Mouse (Mus musculus) T-helper 1 cell (primary cell): ENCODE measurements around the gene Wfdc8.
"Not testable (repeated sequence)": the region's sequence is repeated elsewhere in the genome, so short reads cannot be mapped to it uniquely, and the experiment has no call there.

Source experiments
- in situ Hi-C: fragments of 300-600 bp; cut with MboI, MseI; formaldehyde crosslinking; loops from one replicate; pipeline ENCODE4 v1.15.1; 2025; ENCODE audit warnings: high pct_unique_total_duplicates

Wfdc8 gene

GRCm38 (mm10) chr2:164613471-164613870, at the start of gene Wfdc8, which contains the start of gene Wfdc6b:
Gene Wfdc8, minus strand, starts transcription at chr2:164613626.
Gene Wfdc6b, plus strand, starts transcription at chr2:164613522.
- in situ Hi-C loops = not testable (repeated sequence)

GRCm38 (mm10) chr2:164656483-164656882, 43.1 kb upstream of the Wfdc8 start, which contains the start of gene Wfdc9:
Gene Wfdc9, minus strand, starts transcription at chr2:164656583.
- in situ Hi-C loops = no loop called here

GRCm38 (mm10) chr2:164655858-164656257, 42.4 kb upstream of the Wfdc8 start, which contains the start of gene Wfdc10:
Gene Wfdc10, plus strand, starts transcription at chr2:164656046.
- in situ Hi-C loops = no loop called here

GRCm38 (mm10) chr2:164641881-164642673, 28.7 kb upstream of the Wfdc8 start:
- in situ Hi-C loops = no loop called here

- in situ Hi-C loops = no loop called here
These were observed 27.7 kb upstream of the Wfdc8 start for GRCm38 (mm10) chr2:164641129-164641528.

GRCm38 (mm10) chr2:164638696-164639095, 25.3 kb upstream of the Wfdc8 start, which contains the start of gene Wfdc16:
Gene Wfdc16, minus strand, starts transcription at chr2:164638796.
- in situ Hi-C loops = no loop called here

GRCm38 (mm10) chr2:164635266-164635665, 21.8 kb upstream of the Wfdc8 start:
- in situ Hi-C loops = no loop called here

- in situ Hi-C loops = no loop called here
These were observed 8.3 kb upstream of the Wfdc8 start for GRCm38 (mm10) chr2:164621775-164622174.

GRCm38 (mm10) chr2:164619050-164619449, 5.6 kb upstream of the Wfdc8 start:
- in situ Hi-C loops = loop anchor here (5.0 kb wide), 1 partner anchor 37 kb away; no protein-coding TSS in a partner anchor

GRCm38 (mm10) chr2:164615386-164615785, 2.0 kb upstream of the Wfdc8 start:
- in situ Hi-C loops = loop anchor here (5.0 kb wide), 1 partner anchor 33 kb away; no protein-coding TSS in a partner anchor

- in situ Hi-C loops = no loop called here
These were observed 4.6 kb downstream of the Wfdc8 start for GRCm38 (mm10) chr2:164608781-164609180.

- in situ Hi-C loops = no loop called here
These were observed 9.0 kb downstream of the Wfdc8 start for GRCm38 (mm10) chr2:164604411-164604810.

- in situ Hi-C loops = no loop called here
These were observed 9.9 kb downstream of the Wfdc8 start for GRCm38 (mm10) chr2:164603482-164603881.

GRCm38 (mm10) chr2:164600179-164600578, 13.2 kb downstream of the Wfdc8 start:
- in situ Hi-C loops = no loop called here

- in situ Hi-C loops = no loop called here
These were observed 19.9 kb downstream of the Wfdc8 start, which contains the start of gene Eppin for GRCm38 (mm10) chr2:164593494-164593893. Gene Eppin, minus strand, starts transcription at chr2:164593594.

- in situ Hi-C loops = no loop called here
These were observed 21.4 kb downstream of the Wfdc8 start for GRCm38 (mm10) chr2:164592014-164592413.

GRCm38 (mm10) chr2:164585025-164585725, 28.3 kb downstream of the Wfdc8 start, which contains the start of gene Wfdc6a:
Gene Wfdc6a, minus strand, starts transcription at chr2:164585447.
- in situ Hi-C loops = not testable (repeated sequence)

GRCm38 (mm10) chr2:164573359-164573758, 40.1 kb downstream of the Wfdc8 start, which contains the start of gene Spint3:
Gene Spint3, minus strand, starts transcription at chr2:164573459.
- in situ Hi-C loops = not testable (repeated sequence)

GRCm38 (mm10) chr2:164567460-164567859, 46.0 kb downstream of the Wfdc8 start:
- in situ Hi-C loops = no loop called here

- in situ Hi-C loops = no loop called here
These were observed 46.4 kb downstream of the Wfdc8 start for GRCm38 (mm10) chr2:164566997-164567396.

- in situ Hi-C loops = no loop called here
These were observed 49.1 kb downstream of the Wfdc8 start for GRCm38 (mm10) chr2:164564346-164564745.
